Mouse (Mus musculus) embryonic fibroblast, embryonic 13.5 days (primary cell): ENCODE measurements at regions not wholly inside any gene's neighbourhood (a gene's known extent, or its start where the extent isn't known, plus 50 kb on each side); places are given as distances from the start of the nearest gene placed in this dataset.
"Not testable (repeated sequence)": the region's sequence is repeated elsewhere in the genome, so short reads cannot be mapped to it uniquely, and the experiment has no call there.

ENCODE experiments used
- H3K27ac ChIP-seq: 2 replicates; pipeline ENCODE4 v1.5.1; 2012; ENCODE audit warnings: low read length, control low read depth, inconsistent platforms; ENCODE audit not compliant: insufficient read depth
- H3K4me1 ChIP-seq: 2 replicates; pipeline ENCODE4 v1.6.1; 2011; ENCODE audit warnings: low read length; ENCODE audit not compliant: control insufficient read depth, insufficient read depth
- H3K4me3 ChIP-seq: 2 replicates; pipeline ENCODE4 v1.5.1; 2011; ENCODE audit warnings: mild to moderate bottlenecking, control low read depth, low read length; ENCODE audit not compliant: insufficient read depth
- CTCF ChIP-seq: IDR thresholded peaks from 2 replicates; pipeline ENCODE4 v1.5.1; 2011; ENCODE audit warnings: mild to moderate bottlenecking, control low read depth, low read length, moderate library complexity, borderline replicate concordance; ENCODE audit not compliant: insufficient read depth
- POLR2A ChIP-seq: IDR thresholded peaks from 2 replicates; pipeline ENCODE4 v1.6.1; 2011; ENCODE audit warnings: low read depth, mild to moderate bottlenecking, control low read depth, low read length, moderate library complexity

DNA sequence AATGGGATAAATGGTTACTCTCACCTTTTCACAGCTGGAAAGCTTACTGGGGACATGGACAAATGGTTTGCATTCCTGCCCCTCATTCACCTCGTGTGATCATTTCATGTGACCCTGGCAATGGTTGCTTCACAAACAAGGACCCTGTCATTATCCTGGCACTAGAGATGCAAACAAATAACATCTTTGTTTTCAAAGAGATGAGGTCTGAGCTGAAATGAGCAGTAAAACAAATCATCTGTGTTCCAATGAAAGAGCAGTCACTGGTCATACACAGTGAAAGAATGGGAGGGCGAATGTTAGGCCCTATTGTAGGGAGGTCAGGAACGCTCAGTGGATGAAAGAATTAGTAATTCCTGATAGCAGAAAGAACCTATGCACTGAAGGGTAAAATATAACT lies 327.5 kb upstream of the Ube2e3 start:
- Histone ChIP-seq H3K4me1 (peaks cover 9% of the 10 kb centered on the region), H3K4me3 (no peak overlapping the region), H3K27ac (peak overlapping the region; percentile 75; the same call in 1 of the 2 replicates)
- TF ChIP-seq CTCF, result no peak
- TF ChIP-seq POLR2A, result no peak

- peak overlapping the region; percentile 75 for H3K27ac ChIP-seq
- TF ChIP-seq POLR2A (no peak), CTCF (no peak)
- peaks cover 7% of the 10 kb centered on the region for H3K4me1 ChIP-seq
- no peak overlapping the region for H3K4me3 ChIP-seq
Observed at GRCm38 (mm10) chr2:78539592-78540300, 328.2 kb upstream of the Ube2e3 start.

DNA sequence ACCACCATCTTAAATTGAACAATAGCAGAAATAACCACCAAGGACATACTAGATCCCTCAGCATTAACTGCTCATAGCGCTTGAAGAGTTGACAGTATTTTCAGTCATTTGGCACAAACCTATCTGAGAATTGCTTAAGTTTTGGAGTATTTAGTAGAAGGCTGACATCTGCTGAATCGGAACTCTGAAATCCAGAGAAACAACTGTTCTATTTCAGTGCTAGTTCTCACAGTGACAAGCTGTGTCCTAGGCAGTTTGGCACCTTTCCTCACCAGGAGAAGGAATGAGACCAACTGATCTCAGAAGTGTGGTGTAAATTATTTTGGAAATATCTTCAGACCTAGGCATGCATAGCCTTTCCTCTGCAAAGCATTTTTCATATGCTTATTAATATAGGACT lies 330.4 kb upstream of the Ube2e3 start:
- Histone ChIP-seq H3K4me1 (peaks cover 7% of the 10 kb centered on the region), H3K27ac (no peak overlapping the region), H3K4me3 (no peak overlapping the region)
- TF ChIP-seq CTCF, result no peak
- TF ChIP-seq POLR2A, result no peak

DNA sequence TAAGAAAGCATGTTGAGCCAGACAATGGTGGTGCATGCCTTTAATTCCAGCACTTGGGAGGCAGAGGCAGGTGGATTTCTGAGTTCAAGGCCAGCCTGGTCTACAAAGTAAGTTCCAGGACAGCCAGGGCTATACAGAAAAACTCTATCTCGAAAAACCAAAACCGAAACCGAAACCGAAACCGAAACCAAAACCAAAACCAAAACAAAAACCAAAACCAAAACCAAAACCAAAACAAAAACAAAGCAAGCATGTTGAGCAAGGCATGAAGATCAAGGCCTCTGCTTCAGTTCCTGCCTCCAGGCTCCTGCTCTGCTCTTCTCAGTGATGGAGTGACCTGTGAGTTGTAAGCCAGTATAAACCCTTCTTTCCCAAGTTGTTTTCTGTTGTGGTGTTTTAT lies 334.0 kb upstream of the Ube2e3 start:
- H3K4me1 ChIP-seq, H3K4me3 ChIP-seq, H3K27ac ChIP-seq: not testable (repeated sequence)

GRCm38 (mm10) chr2:78530535-78530934 lies 337.4 kb upstream of the Ube2e3 start:
- Histone ChIP-seq H3K4me1 (no peaks in the 10 kb centered on the region), H3K27ac (no peak overlapping the region), H3K4me3 (no peak overlapping the region)
- TF ChIP-seq POLR2A (no peak), CTCF (no peak)

GRCm38 (mm10) chr2:78520258-78521023 lies 347.5 kb upstream of the Ube2e3 start:
- no peak overlapping the region for H3K27ac ChIP-seq
- H3K4me1 ChIP-seq, result no peaks in the 10 kb centered on the region
- TF ChIP-seq CTCF (no peak), POLR2A (no peak)
- H3K4me3 ChIP-seq, result no peak overlapping the region

DNA sequence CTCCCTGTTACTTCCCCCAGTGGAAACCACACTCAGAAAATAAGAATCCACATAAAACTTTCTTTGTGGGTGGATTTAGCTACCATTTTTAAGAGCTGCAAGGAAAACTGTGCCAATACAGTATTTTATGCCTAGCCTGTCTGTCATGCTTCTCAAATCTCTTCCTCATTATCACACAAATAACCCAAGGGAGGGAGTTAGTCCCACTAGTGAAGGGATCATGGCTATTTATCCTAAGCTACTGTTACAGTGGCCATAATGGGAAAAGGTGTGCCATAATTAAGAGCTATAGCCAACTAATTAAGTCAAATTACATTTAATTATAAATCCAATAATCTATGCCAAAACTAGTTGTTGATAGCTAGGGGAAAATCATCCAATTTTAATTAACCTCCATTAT lies 374.8 kb upstream of the Ube2e3 start:
- Histone ChIP-seq H3K27ac (no peak overlapping the region), H3K4me3 (no peak overlapping the region), H3K4me1 (no peaks in the 10 kb centered on the region)
- TF ChIP-seq POLR2A, result no peak
- no peak for TF ChIP-seq CTCF

DNA sequence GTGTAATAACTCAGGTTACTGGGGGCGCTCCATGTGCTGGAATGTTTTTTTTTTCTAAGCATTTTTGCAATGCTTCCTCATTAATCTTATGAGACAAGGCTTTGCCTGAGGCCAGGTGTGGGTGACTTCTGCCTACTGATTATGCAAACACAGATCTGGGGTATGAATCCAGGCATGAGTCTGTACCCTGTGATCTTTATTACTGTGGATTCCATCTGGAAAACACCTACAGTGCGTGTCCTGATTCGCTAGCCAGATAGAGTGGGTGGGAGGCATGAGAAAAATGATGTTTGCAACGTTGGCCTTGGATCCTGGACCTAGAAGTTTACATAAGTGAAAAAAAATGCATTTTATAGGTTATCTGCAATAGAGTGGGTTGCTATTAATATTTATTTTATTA lies 387.9 kb upstream of the Ube2e3 start:
- H3K4me1 ChIP-seq, result no peaks in the 10 kb centered on the region
- no peak for TF ChIP-seq POLR2A
- TF ChIP-seq CTCF, result no peak
- H3K27ac ChIP-seq, result no peak overlapping the region
- H3K4me3 ChIP-seq, result no peak overlapping the region

- H3K4me3 ChIP-seq, result no peak overlapping the region
- H3K4me1 ChIP-seq, result no peaks in the 10 kb centered on the region
- no peak overlapping the region for H3K27ac ChIP-seq
- TF ChIP-seq CTCF, result no peak
- TF ChIP-seq POLR2A, result no peak
Observed at GRCm38 (mm10) chr2:78459444-78459843, 408.5 kb upstream of the Ube2e3 start.

GRCm38 (mm10) chr2:78453411-78453810 lies 414.5 kb upstream of the Ube2e3 start:
- TF ChIP-seq CTCF (no peak), POLR2A (no peak)
- H3K4me1 ChIP-seq, result no peaks in the 10 kb centered on the region
- no peak overlapping the region for H3K4me3 ChIP-seq
- H3K27ac ChIP-seq, result no peak overlapping the region
